8 mouse cellular contexts compared by ENCODE assay signal in genomic region chr6:48785189-48785588, GRCm38 (mm10). TPM values are rescaled to one million over a fixed set of nuclear protein-coding genes. Genes with fewer than 3 reads are reported as not detected.
DNase-seq lines count a peak whose midpoint lies in the region; ATAC-seq lines count a peak whose summit lies in the region.
"Had no signal": no experiment of that assay in that cellular context is flagged by ENCODE, and none has a peak within 500 bp of the region (broad histone marks: within the 10 kb centered on the region; RNA-seq: fewer than 3 reads in every experiment).

No protein-coding gene starts in this region.

- peaks cover 24% of the 10 kb centered on the region for H3K4me1 ChIP-seq in lung, embryonic 16.5 days (replicated peaks; ENCODE audit: control insufficient read depth, insufficient read depth, low read length)

- 15% methylated on average over 1 of the region's 1 CpGs for WGBS in lung, embryonic 16.5 days

- H3K4me3 ChIP-seq in lung, embryonic 16.5 days (ENCODE audit: low read length) = no peak overlapping the region

- peak overlapping the region; percentile 78 for H3K27ac ChIP-seq in lung, embryonic 16.5 days (ENCODE audit: low read length)

- DNase-seq in kidney, adult 8-10 months = peak; percentile 51 to 64
- no peak for DNase-seq in kidney, adult 18-20 months
- peak; percentile 73 for DNase-seq in adipocyte (ENCODE audit: low spot score)
- DNase-seq in gonadal fat pad, adult 2 months (ENCODE audit: low read depth) = peak; percentile 77
- no peak for DNase-seq in spleen, adult 18-20 months
- DNase-seq in layer of hippocampus, adult 9-11 months = no peak

- no peak overlapping the region for H3K4me2 ChIP-seq in lung, embryonic 16.5 days (ENCODE audit: low read depth, low read length)

- no peaks in the 10 kb centered on the region; the same call in 1 of the 2 replicates for H3K36me3 ChIP-seq in lung, embryonic 16.5 days (ENCODE audit: control insufficient read depth, insufficient read depth, low read length)

- H3K27me3 ChIP-seq in lung, embryonic 16.5 days (ENCODE audit: control insufficient read depth, insufficient read depth, low read depth, low read length) = no peaks in the 10 kb centered on the region

- peaks cover 5% of the 10 kb centered on the region for H3K9me3 ChIP-seq in lung, embryonic 16.5 days (ENCODE audit: control insufficient read depth, low read length)

- ATAC-seq in lung, embryonic 16.5 days (ENCODE audit: low read depth) = peak; percentile 68

- no peak overlapping the region for H3K9ac ChIP-seq in lung, embryonic 16.5 days (ENCODE audit: low read length)

RNA-seq across cellular contexts. Expression of gene Gimap3, which starts 14.5 kb away (rescaled TPM):
- 3.1 and 3.5 TPM in 2 replicates for polyA plus RNA-seq in gonadal fat pad, adult 2 months (2012; rRNA removed)
- 0.08 and 0.10 TPM in 2 replicates for polyA plus RNA-seq in lung, embryonic 16.5 days (2015; fragmentation: Nextera tagmentation; extraction: Ambion mirVana)
- polyA plus RNA-seq: neural tube, embryonic 11.5 days had no signal

RNA-seq across cellular contexts. Expression of gene Gimap5, which starts 39.2 kb away (rescaled TPM):
- polyA plus RNA-seq in gonadal fat pad, adult 2 months (2012; rRNA removed) = 5.6 and 8.3 TPM in 2 replicates
- polyA plus RNA-seq in lung, embryonic 16.5 days (2015; fragmentation: Nextera tagmentation; extraction: Ambion mirVana) = 22.3 and 22.4 TPM in 2 replicates

RNA-seq across cellular contexts. Expression of gene Gimap1, which starts 46.3 kb away (rescaled TPM):
- 4.1 and 4.3 TPM in 2 replicates for polyA plus RNA-seq in gonadal fat pad, adult 2 months (2012; rRNA removed)
- 46.7 and 51.1 TPM in 2 replicates for polyA plus RNA-seq in lung, embryonic 16.5 days (2015; fragmentation: Nextera tagmentation; extraction: Ambion mirVana)

RNA-seq across cellular contexts. Expression of gene Tmem176a, which starts 55.5 kb away (rescaled TPM):
- 109 and 139 TPM in 2 replicates for polyA plus RNA-seq in gonadal fat pad, adult 2 months (2012; rRNA removed)
- polyA plus RNA-seq in lung, embryonic 16.5 days (2015; fragmentation: Nextera tagmentation; extraction: Ambion mirVana) = 242 and 258 TPM in 2 replicates

RNA-seq across cellular contexts. Expression of gene Tmem176b, which starts 56.1 kb away (rescaled TPM):
- polyA plus RNA-seq in gonadal fat pad, adult 2 months (2012; rRNA removed) = 390 and 419 TPM in 2 replicates
- 450 and 479 TPM in 2 replicates for polyA plus RNA-seq in lung, embryonic 16.5 days (2015; fragmentation: Nextera tagmentation; extraction: Ambion mirVana)

Comparison
In these comparisons a context has a peak if more than half of its experiments do, and no peak if none do; other contexts are left out.
1. DNase-seq: peak in kidney, adult 8-10 months (2 of 2), adipocyte (single experiment) and gonadal fat pad, adult 2 months (single experiment); none in kidney, adult 18-20 months (single experiment), spleen, adult 18-20 months (0 of 2) and layer of hippocampus, adult 9-11 months (single experiment).